Mouse (Mus musculus) neural tube, embryonic 15.5 days (tissue): ENCODE measurements at regions not wholly inside any gene's neighbourhood (a gene's known extent, or its start where the extent isn't known, plus 50 kb on each side); places are given as distances from the start of the nearest gene placed in this dataset.

Experiments used
- ATAC-seq: fragments of 200-750 bp; cut with Nextera tagmentation; 2 replicates; pipeline ENCODE4 v1.8.0; 2017; ENCODE audit warnings: mild to moderate bottlenecking, moderate TSS enrichment, moderate library complexity; ENCODE audit not compliant: low FRiP score
- H3K27ac ChIP-seq: fragments of 300-500 bp; sonication (generic); replicated peaks from 2 replicates; pipeline ENCODE4 v1.5.1; 2015; ENCODE audit warnings: mild to moderate bottlenecking, inconsistent platforms
- H3K27me3 ChIP-seq: fragments of 300-500 bp; sonication (generic); replicated peaks from 2 replicates; pipeline ENCODE4 v1.6.1; 2015; ENCODE audit warnings: inconsistent platforms
- H3K36me3 ChIP-seq: fragments of 300-500 bp; sonication (generic); 2 replicates; pipeline ENCODE4 v1.6.1; 2015; ENCODE audit warnings: inconsistent platforms
- H3K4me1 ChIP-seq: fragments of 300-500 bp; sonication (generic); 2 replicates; pipeline ENCODE4 v1.6.1; 2015; ENCODE audit warnings: inconsistent platforms
- H3K4me2 ChIP-seq: fragments of 300-500 bp; sonication (generic); 2 replicates; pipeline ENCODE4 v1.6.1; 2015; ENCODE audit warnings: inconsistent platforms, mild to moderate bottlenecking, moderate library complexity
- H3K4me3 ChIP-seq: fragments of 300-500 bp; sonication (generic); replicated peaks from 2 replicates; pipeline ENCODE4 v1.5.1; 2015; ENCODE audit warnings: mild to moderate bottlenecking, inconsistent platforms
- H3K9ac ChIP-seq: fragments of 300-500 bp; sonication (generic); replicated peaks from 2 replicates; pipeline ENCODE4 v1.6.1; 2015; ENCODE audit warnings: mild to moderate bottlenecking, inconsistent platforms
- H3K9me3 ChIP-seq: fragments of 300-500 bp; sonication (generic); replicated peaks from 2 replicates; pipeline ENCODE4 v1.6.1; 2016; ENCODE audit warnings: inconsistent platforms
- WGBS: fragments of 180-500 bp; shearing (Covaris S2); methylation state at CpG from one replicate; pipeline ENCODE4 v1.1.7; 2015; ENCODE audit warnings: mixed read lengths; 5-methylcytosine and 5-hydroxymethylcytosine counted together

DNA sequence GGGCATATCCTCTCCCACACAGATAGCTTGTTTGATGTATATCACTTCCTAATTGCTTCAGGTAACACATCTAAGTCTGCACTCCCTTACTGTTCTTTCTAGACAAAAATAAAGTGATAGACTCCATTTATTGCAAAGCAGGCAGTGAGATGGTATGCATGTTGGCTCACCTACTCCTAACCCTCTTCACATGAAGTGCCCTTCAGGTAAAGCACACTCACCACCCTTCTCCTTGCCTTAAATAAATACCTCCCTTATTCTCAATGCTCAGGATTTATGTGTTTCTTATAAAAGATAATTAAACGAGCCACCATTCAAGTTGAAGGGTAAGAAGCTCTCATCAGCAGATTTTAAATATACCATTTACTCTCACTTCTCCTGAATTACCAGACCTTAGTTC, 1347.7 kb upstream of the Zeb2 start:
- ATAC-seq = no peak
- no peak overlapping the region for H3K4me3 ChIP-seq
- no peak overlapping the region for H3K27ac ChIP-seq
- 81% methylated on average over 1 of the region's 1 CpGs for WGBS
- 0 out of 2 replicates have a peak, but pooled peaks cover 4% of the 10 kb centered on the region for H3K4me1 ChIP-seq
- H3K9me3 ChIP-seq = no peaks in the 10 kb centered on the region
- no peak overlapping the region for H3K4me2 ChIP-seq
- no peak overlapping the region for H3K9ac ChIP-seq
- no peaks in the 10 kb centered on the region for H3K27me3 ChIP-seq
- no peaks in the 10 kb centered on the region for H3K36me3 ChIP-seq

GRCm38 (mm10) chr2:46462670-46463069, 1345.5 kb upstream of the Zeb2 start:
- Histone ChIP-seq H3K27ac (no peak overlapping the region), H3K9ac (no peak overlapping the region), H3K4me1 (0 out of 2 replicates have a peak, but pooled peaks cover 4% of the 10 kb centered on the region), H3K27me3 (no peaks in the 10 kb centered on the region), H3K4me3 (no peak overlapping the region), H3K36me3 (no peaks in the 10 kb centered on the region), H3K9me3 (no peaks in the 10 kb centered on the region), H3K4me2 (no peak overlapping the region)
- ATAC-seq = no peak
- WGBS = 86% methylated on average over 2 of the region's 2 CpGs

DNA sequence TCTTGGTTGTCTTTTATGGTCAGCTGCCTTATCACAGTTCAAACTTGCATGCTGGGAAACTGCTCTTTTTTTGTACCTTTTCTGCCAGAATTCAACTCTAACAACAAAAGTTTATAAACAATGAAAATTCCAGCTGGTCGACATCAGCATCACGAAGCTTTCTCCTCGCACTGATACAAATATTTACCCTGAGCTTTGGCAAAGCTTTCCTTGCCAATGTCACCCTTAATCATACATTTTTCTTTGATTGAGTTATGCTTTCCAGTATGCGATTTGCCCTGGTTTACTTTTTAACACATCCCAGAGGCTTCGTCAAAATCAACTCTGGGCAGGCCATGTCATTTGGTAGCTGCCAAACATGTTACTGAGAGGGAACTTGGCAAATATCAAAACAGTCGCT, 1333.5 kb upstream of the Zeb2 start:
- Histone ChIP-seq H3K4me1 (no peaks in the 10 kb centered on the region), H3K4me2 (no peak overlapping the region), H3K9me3 (no peaks in the 10 kb centered on the region), H3K36me3 (no peaks in the 10 kb centered on the region), H3K4me3 (no peak overlapping the region), H3K27me3 (no peaks in the 10 kb centered on the region), H3K9ac (no peak overlapping the region), H3K27ac (no peak overlapping the region)
- no peak for ATAC-seq
- WGBS = 78% methylated on average over 6 of the region's 6 CpGs

DNA sequence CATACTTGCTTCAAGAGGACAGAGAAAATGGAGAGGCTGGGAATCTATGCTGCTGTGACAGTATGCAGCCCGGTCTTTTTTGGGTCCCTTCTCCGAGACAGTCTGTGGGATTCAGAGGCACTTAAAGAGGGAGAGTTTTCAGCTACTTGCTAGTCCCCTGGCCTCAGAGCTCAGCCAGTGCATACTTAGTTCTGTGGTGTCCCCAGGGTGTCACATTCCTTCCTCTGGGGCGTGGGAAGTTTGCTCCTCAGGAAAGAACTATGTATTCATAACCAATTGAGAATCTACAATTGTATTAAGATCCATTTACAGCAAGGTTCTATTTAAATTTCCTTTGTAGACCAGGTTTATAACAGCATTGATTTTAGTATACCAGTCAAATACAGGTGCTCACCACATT, 1328.1 kb upstream of the Zeb2 start:
- Histone ChIP-seq H3K9me3 (no peaks in the 10 kb centered on the region), H3K9ac (no peak overlapping the region), H3K27ac (no peak overlapping the region), H3K4me1 (peaks cover 9% of the 10 kb centered on the region), H3K4me3 (no peak overlapping the region), H3K4me2 (no peak overlapping the region), H3K36me3 (no peaks in the 10 kb centered on the region), H3K27me3 (no peaks in the 10 kb centered on the region)
- no peak for ATAC-seq
- 68% methylated on average over 3 of the region's 3 CpGs for WGBS

DNA sequence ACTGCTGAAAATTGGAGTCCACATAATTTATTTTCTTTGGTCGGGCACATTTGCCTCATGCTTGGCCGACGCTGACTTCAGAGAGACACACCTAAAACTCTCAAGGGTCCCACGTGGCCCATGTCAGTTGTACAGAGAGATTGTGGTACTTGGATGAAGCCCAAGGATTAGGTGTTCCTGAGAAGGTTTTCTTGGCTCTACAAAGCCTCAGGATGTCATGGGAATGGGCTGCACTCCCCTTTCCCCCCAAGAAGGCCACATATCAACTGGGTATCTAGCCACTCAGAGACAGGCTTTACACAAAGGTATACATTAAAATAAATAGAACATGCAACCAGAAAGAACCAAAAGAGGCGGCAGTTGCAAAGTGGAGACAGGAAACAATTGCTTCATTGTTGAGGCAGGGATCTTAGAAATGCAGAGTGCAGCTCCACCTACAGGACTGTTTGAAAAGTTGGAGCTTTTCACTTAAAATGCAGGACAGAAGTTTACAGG, 1326.5 kb upstream of the Zeb2 start:
- Histone ChIP-seq H3K27me3 (no peaks in the 10 kb centered on the region), H3K9ac (no peak overlapping the region), H3K9me3 (no peaks in the 10 kb centered on the region), H3K36me3 (no peaks in the 10 kb centered on the region), H3K4me2 (peak overlapping the region; percentile 36), H3K4me3 (no peak overlapping the region), H3K4me1 (peaks cover 9% of the 10 kb centered on the region), H3K27ac (peak overlapping the region; percentile 62)
- peak; percentile 77 for ATAC-seq
- WGBS = 24% methylated on average over 5 of the region's 5 CpGs

DNA sequence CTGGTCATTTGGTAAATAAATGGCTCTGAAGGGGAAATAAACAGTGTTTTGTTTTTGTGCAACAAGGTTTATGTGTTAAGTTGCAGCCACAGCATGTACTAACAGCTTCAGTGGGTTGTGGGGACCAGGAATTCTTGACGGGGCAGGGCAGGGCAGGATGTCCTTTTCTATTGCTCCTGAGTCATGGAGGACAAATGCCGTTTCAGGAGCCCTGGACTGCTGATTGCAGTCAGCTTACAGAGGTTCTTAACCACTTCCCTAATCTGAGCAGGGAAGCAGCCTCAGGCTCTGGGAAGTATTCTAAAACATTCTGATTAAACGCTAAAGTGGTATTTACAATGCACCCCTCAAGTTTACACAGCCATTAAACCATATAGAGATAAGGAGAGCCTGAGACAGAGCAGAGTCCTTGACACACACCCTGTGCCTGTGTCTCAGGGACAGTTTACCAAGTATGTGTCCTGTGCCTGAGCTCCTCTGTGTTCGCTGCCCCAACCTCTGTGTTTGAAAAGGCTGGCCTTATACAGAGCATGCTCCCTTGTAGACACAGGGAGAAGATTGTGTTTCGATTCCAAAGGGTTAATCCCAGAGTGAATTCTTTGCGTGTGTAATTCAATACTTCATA, 1326.0 kb upstream of the Zeb2 start:
- 0 out of 2 replicates have a peak, but pooled peaks have one; percentile 50 for ATAC-seq
- peak overlapping the region; percentile 36 for H3K4me2 ChIP-seq
- H3K4me3 ChIP-seq = no peak overlapping the region
- H3K27ac ChIP-seq = peak overlapping the region; percentile 62
- H3K4me1 ChIP-seq = peaks cover 9% of the 10 kb centered on the region
- H3K9me3 ChIP-seq = no peaks in the 10 kb centered on the region
- H3K36me3 ChIP-seq = no peaks in the 10 kb centered on the region
- WGBS = 54% methylated on average over 6 of the region's 6 CpGs
- H3K27me3 ChIP-seq = no peaks in the 10 kb centered on the region
- H3K9ac ChIP-seq = no peak overlapping the region

- ATAC-seq = no peak
- H3K36me3 ChIP-seq = no peaks in the 10 kb centered on the region
- no peak overlapping the region for H3K4me3 ChIP-seq
- H3K27ac ChIP-seq = no peak overlapping the region
- peaks cover 9% of the 10 kb centered on the region for H3K4me1 ChIP-seq
- H3K9ac ChIP-seq = no peak overlapping the region
- no peaks in the 10 kb centered on the region for H3K27me3 ChIP-seq
- no peak overlapping the region for H3K4me2 ChIP-seq
- H3K9me3 ChIP-seq = no peaks in the 10 kb centered on the region
- 72% methylated on average over 6 of the region's 6 CpGs for WGBS
Observed at GRCm38 (mm10) chr2:46442576-46442975, 1325.4 kb upstream of the Zeb2 start.

DNA sequence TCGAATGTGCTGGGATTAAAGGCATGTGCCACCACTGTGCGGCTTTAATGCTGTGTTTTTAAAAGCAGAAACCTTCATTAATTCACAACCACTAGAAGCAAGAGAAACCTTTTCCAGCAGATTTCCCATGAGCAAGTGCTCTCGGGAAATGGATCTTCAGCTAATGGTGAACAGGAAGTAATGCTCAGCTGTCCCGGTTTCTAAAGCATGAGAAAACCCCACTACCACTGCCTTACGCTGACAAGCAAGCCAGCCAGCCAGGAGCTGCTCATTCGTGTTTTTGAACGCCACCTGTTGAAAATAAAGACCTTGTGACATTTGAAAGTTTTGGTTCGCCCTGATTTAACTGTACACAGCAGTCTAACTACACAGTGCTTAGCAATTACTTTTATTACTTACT, 1324.7 kb upstream of the Zeb2 start:
- Histone ChIP-seq H3K4me1 (peaks cover 9% of the 10 kb centered on the region), H3K27ac (no peak overlapping the region), H3K9ac (no peak overlapping the region), H3K9me3 (no peaks in the 10 kb centered on the region), H3K4me2 (no peak overlapping the region), H3K4me3 (no peak overlapping the region), H3K27me3 (no peaks in the 10 kb centered on the region), H3K36me3 (no peaks in the 10 kb centered on the region)
- 89% methylated on average over 8 of the region's 8 CpGs for WGBS
- ATAC-seq = no peak

DNA sequence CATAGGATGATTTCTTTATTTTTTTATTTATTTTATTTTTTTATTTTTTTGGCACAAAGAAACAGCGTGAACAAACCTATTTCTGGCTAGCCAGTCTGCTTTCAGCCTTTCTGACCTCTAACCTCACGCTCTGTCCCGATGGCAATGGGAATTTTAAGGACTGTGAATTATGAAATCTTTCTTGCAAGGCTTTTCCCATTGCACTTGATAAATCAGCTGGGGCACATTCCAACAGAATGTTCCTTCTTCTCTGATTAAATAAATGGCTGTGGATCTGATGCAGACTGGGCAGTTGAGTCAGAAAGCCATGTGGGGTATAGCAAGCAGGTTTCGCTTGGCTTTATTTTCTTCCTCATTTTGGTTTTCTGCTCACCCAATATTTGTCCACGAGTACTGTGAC, 1324.2 kb upstream of the Zeb2 start:
- H3K4me3 ChIP-seq = no peak overlapping the region
- no peak overlapping the region for H3K27ac ChIP-seq
- H3K27me3 ChIP-seq = no peaks in the 10 kb centered on the region
- WGBS = 90% methylated on average over 5 of the region's 5 CpGs
- no peaks in the 10 kb centered on the region for H3K9me3 ChIP-seq
- no peak overlapping the region for H3K4me2 ChIP-seq
- no peaks in the 10 kb centered on the region for H3K36me3 ChIP-seq
- no peak overlapping the region for H3K9ac ChIP-seq
- H3K4me1 ChIP-seq = peaks cover 9% of the 10 kb centered on the region
- no peak for ATAC-seq

- Histone ChIP-seq H3K4me1 (peaks cover 9% of the 10 kb centered on the region), H3K27me3 (no peaks in the 10 kb centered on the region), H3K36me3 (no peaks in the 10 kb centered on the region), H3K27ac (no peak overlapping the region), H3K9me3 (no peaks in the 10 kb centered on the region), H3K9ac (no peak overlapping the region), H3K4me2 (no peak overlapping the region), H3K4me3 (no peak overlapping the region)
- no peak for ATAC-seq
- WGBS = 90% methylated on average over 2 of the region's 2 CpGs
Observed at GRCm38 (mm10) chr2:46440038-46440437, 1322.8 kb upstream of the Zeb2 start.

DNA sequence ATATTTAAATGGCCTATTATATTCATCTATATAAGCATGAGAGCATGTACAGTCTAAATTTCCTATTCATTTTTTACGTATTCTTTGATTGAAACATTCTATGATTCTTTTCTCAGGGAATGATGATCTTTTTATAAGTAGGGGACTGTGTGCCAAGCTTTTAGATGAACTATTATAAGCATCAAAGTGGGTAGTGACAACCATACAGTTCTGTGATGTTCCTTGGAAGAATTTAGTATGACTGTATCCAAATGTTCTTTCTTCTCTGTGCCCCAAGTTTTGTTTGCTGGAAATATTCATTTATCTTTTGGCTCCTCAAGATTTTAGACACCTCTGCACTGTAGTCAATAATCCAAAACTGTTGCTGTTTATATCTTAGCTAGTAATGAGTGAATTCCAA, 1301.1 kb upstream of the Zeb2 start:
- Histone ChIP-seq H3K4me1 (no peaks in the 10 kb centered on the region), H3K27ac (no peak overlapping the region), H3K4me2 (no peak overlapping the region), H3K36me3 (no peaks in the 10 kb centered on the region), H3K27me3 (no peaks in the 10 kb centered on the region), H3K9me3 (no peaks in the 10 kb centered on the region), H3K9ac (no peak overlapping the region), H3K4me3 (no peak overlapping the region)
- no peak for ATAC-seq
- WGBS = 95% methylated on average over 1 of the region's 1 CpGs

GRCm38 (mm10) chr2:46402373-46403114, 1285.3 kb upstream of the Zeb2 start:
- 97% methylated on average over 1 of the region's 1 CpGs for WGBS
- ATAC-seq = no peak
- Histone ChIP-seq H3K27ac (no peak overlapping the region), H3K27me3 (no peaks in the 10 kb centered on the region), H3K4me1 (no peaks in the 10 kb centered on the region), H3K4me2 (no peak overlapping the region), H3K4me3 (no peak overlapping the region), H3K9ac (no peak overlapping the region), H3K9me3 (no peaks in the 10 kb centered on the region), H3K36me3 (no peaks in the 10 kb centered on the region)
